In the genomic region with DNA sequence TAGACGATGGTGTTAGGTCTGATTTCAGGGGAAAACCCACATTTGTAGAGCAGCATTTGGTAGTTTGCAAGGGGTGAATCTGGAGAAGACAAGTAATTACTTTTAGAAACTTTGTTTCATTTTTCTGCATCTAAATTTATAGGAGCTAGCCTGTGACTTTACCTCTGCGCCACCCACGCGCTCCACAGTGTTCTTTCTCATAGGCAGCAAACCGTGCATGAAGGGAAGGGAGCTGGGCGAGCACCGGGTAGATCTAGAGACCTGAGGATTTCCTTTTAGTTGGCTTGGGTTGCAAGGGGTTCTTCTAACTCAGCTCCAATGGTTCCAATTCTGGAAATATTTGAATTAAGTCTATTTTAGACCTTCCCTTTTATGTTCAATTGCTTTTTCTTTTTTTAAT, we compare ENCODE assay signal across 23 mouse cellular contexts. TPM values are rescaled to one million over a fixed set of nuclear protein-coding genes. Genes with fewer than 3 reads are reported as not detected.
DNase-seq lines count a peak whose midpoint lies in the region; ATAC-seq lines count a peak whose summit lies in the region.
"Had no signal": no experiment of that assay in that cellular context is flagged by ENCODE, and none has a peak within 500 bp of the region (broad histone marks: within the 10 kb centered on the region; RNA-seq: fewer than 3 reads in every experiment).

No protein-coding gene starts in this region.

- H3K27me3 ChIP-seq in kidney, embryonic 14.5 days (ENCODE audit: control insufficient read depth, insufficient read depth, low read length), result no peaks in the 10 kb centered on the region
- H3K27me3 ChIP-seq: embryonic facial prominence, embryonic 15.5 days; forebrain, embryonic 15.5 days; heart, embryonic 15.5 days; hindbrain, embryonic 13.5 days; limb, embryonic 13.5 days; liver, embryonic 12.5 days had no signal

- H3K4me1 ChIP-seq in kidney, embryonic 14.5 days (ENCODE audit: control insufficient read depth, insufficient read depth, low read length), result 0 out of 2 replicates have a peak, but pooled peaks cover 5% of the 10 kb centered on the region
- H3K4me1 ChIP-seq: embryonic facial prominence, embryonic 15.5 days; forebrain, embryonic 15.5 days; heart, embryonic 15.5 days; hindbrain, embryonic 13.5 days; limb, embryonic 13.5 days; liver, embryonic 12.5 days had no signal

- H3K36me3 ChIP-seq in kidney, embryonic 14.5 days (ENCODE audit: control insufficient read depth, insufficient read depth, low read length), result no peaks in the 10 kb centered on the region
- H3K36me3 ChIP-seq: embryonic facial prominence, embryonic 15.5 days; forebrain, embryonic 15.5 days; heart, embryonic 15.5 days; hindbrain, embryonic 13.5 days; limb, embryonic 13.5 days; liver, embryonic 12.5 days had no signal

- H3K4me3 ChIP-seq in kidney, embryonic 14.5 days (ENCODE audit: low read length), result no peak overlapping the region
- H3K4me3 ChIP-seq: embryonic facial prominence, embryonic 15.5 days; forebrain, embryonic 15.5 days; heart, embryonic 15.5 days; hindbrain, embryonic 13.5 days; limb, embryonic 13.5 days; liver, embryonic 12.5 days had no signal

- H3K9ac ChIP-seq in kidney, embryonic 14.5 days (ENCODE audit: low read depth, low read length), result no peak overlapping the region
- H3K9ac ChIP-seq: embryonic facial prominence, embryonic 15.5 days; forebrain, embryonic 15.5 days; heart, embryonic 15.5 days; hindbrain, embryonic 13.5 days; limb, embryonic 13.5 days; liver, embryonic 12.5 days had no signal

- no peak overlapping the region for H3K27ac ChIP-seq in kidney, embryonic 14.5 days (ENCODE audit: low read depth, low read length)
- H3K27ac ChIP-seq: embryonic facial prominence, embryonic 15.5 days; forebrain, embryonic 15.5 days; heart, embryonic 15.5 days; hindbrain, embryonic 13.5 days; limb, embryonic 13.5 days; liver, embryonic 12.5 days had no signal

- no peak for ATAC-seq in kidney, embryonic 14.5 days (ENCODE audit: low FRiP score, low TSS enrichment)
- ATAC-seq: CD4-positive, CD25-positive, alpha-beta regulatory T cell, adult 4 months; forebrain, embryonic 15.5 days; liver, embryonic 12.5 days had no signal

- no peaks in the 10 kb centered on the region for H3K9me3 ChIP-seq in kidney, embryonic 14.5 days (ENCODE audit: control insufficient read depth, low read length)
- H3K9me3 ChIP-seq: embryonic facial prominence, embryonic 15.5 days; forebrain, embryonic 15.5 days; heart, embryonic 15.5 days had no signal

- H3K4me2 ChIP-seq in kidney, embryonic 14.5 days (replicated peaks; ENCODE audit: low read depth, low read length), result no peak overlapping the region
- H3K4me2 ChIP-seq: embryonic facial prominence, embryonic 15.5 days; forebrain, embryonic 15.5 days; heart, embryonic 15.5 days; hindbrain, embryonic 13.5 days; limb, embryonic 13.5 days; liver, embryonic 12.5 days; midbrain, embryonic 11.5 days had no signal

- 83% methylated on average over 7 of the region's 7 CpGs for WGBS in kidney, embryonic 14.5 days

- DNase-seq in frontal cortex, postnatal 36 days (ENCODE audit: low spot score in 2 of 2), result peak; percentile 20 to 58
- no peak for DNase-seq in frontal cortex, postnatal 25 days (ENCODE audit: low spot score in 2 of 2)
- DNase-seq in kidney, postnatal 4 days, result peak; percentile 18 to 39
- peak; percentile 68 for DNase-seq in brain, adult 2 months (ENCODE audit: low read depth, low spot score)
- peak; percentile 11 for DNase-seq in right cerebral cortex, postnatal 14 days
- no peak for DNase-seq in urinary bladder, postnatal 4 days (ENCODE audit: low spot score in 2 of 2)
- DNase-seq: adrenal gland, postnatal 14 days; cerebellum, adult 9-10 months; heart, postnatal 36 days; layer of hippocampus, postnatal 36 days; lung, adult 18-20 months; lung, postnatal 10 days; thymus, adult 18-20 months; thymus, postnatal 4 days had no signal

RNA-seq across cellular contexts. Expression of a gene that starts 15.1 kb away (rescaled TPM):
- 41.8 and 46.3 TPM in 2 replicates for polyA plus RNA-seq in kidney, embryonic 14.5 days (2014; fragmentation: Nextera tagmentation; extraction: Ambion mirVana)

RNA-seq across cellular contexts. Expression of a gene that starts 23.8 kb away (rescaled TPM):
- 19.5 and 26.8 TPM in 2 replicates for polyA plus RNA-seq in kidney, embryonic 14.5 days (2014; fragmentation: Nextera tagmentation; extraction: Ambion mirVana)

Comparison
In these comparisons a context has a peak if more than half of its experiments do, and no peak if none do; other contexts are left out.
1. DNase-seq: peak in frontal cortex, postnatal 36 days (2 of 2), kidney, postnatal 4 days (2 of 2), brain, adult 2 months (single experiment) and right cerebral cortex, postnatal 14 days (single experiment); none in frontal cortex, postnatal 25 days (0 of 2) and urinary bladder, postnatal 4 days (0 of 2).